Mouse (Mus musculus) limb, embryonic 12.5 days (tissue): Measurements from ENCODE around the gene Prss22. TPM values are rescaled to one million over a fixed set of nuclear protein-coding genes. Genes with fewer than 3 reads are reported as not detected.

Experiments used
- microRNA-seq: library from miRNA; unstranded; fragments of <30 nt; microRNA quantifications from one replicate; pipeline ENCODE4, GENCODE M21; 2017
- polyA plus RNA-seq: library from polyadenylated mRNA; unstranded; fragments of >200 nt; fragmentation: Nextera tagmentation; extraction: Ambion mirVana; gene quantifications from 2 replicates; pipeline ENCODE4 v1.2.1, GENCODE M21; 2016

Gene Prss22
- polyA plus RNA-seq, 1 experiment from 2014 or later, result 0.76 TPM

Small RNA genes within 50 kb of the gene (microRNA-seq; reads per million reads assigned to microRNA genes)
- not detected for gene Gm27700

Other genes with a start within 250 kb of the Prss22 start
- 136 and 140 TPM in 2 replicates for gene Flywch1, start 226.5 kb downstream of the Prss22 start, polyA plus RNA-seq
- gene Flywch2, start 212.0 kb downstream of the Prss22 start, polyA plus RNA-seq, result 71.0 and 76.7 TPM in 2 replicates
- gene Srrm2, start 207.6 kb downstream of the Prss22 start, polyA plus RNA-seq, result 639 and 703 TPM in 2 replicates
- 1,179 and 1,231 TPM in 2 replicates for gene Elob, start 169.0 kb downstream of the Prss22 start, polyA plus RNA-seq
- gene Prss33, start 162.0 kb downstream of the Prss22 start, polyA plus RNA-seq, result not detected in 2 replicates
- not detected in 2 replicates for gene Prss32, start 154.2 kb downstream of the Prss22 start, polyA plus RNA-seq
- 1.7 and 3.1 TPM in 2 replicates for gene Prss41, start 153.9 kb downstream of the Prss22 start, polyA plus RNA-seq
- gene Prss21, start 130.0 kb downstream of the Prss22 start, polyA plus RNA-seq, result not detected in 2 replicates
- not detected in 2 replicates for gene Dcpp1, start 117.2 kb downstream of the Prss22 start, polyA plus RNA-seq
- not detected in 2 replicates for gene Dcpp2, start 117.2 kb downstream of the Prss22 start, polyA plus RNA-seq
- not detected in 2 replicates for gene Dcpp3, start 80.6 kb downstream of the Prss22 start, polyA plus RNA-seq
- gene Sbp, start 56.4 kb downstream of the Prss22 start, polyA plus RNA-seq, result not detected in 2 replicates
- not detected in 2 replicates for gene Sbpl, start 42.8 kb downstream of the Prss22 start, polyA plus RNA-seq
- not detected in 2 replicates for gene Prss30, start 17.5 kb downstream of the Prss22 start, polyA plus RNA-seq
- 0.17 TPM in 1 of 2 replicates, not detected in the other for gene Prss27, start 40.0 kb upstream of the Prss22 start, polyA plus RNA-seq
- 91.6 and 94.7 TPM in 2 replicates for gene Kctd5, start 75.4 kb upstream of the Prss22 start, polyA plus RNA-seq
- gene Pdpk1, start 152.8 kb upstream of the Prss22 start, polyA plus RNA-seq, result 38.5 and 39.1 TPM in 2 replicates
- gene Amdhd2, start 165.7 kb upstream of the Prss22 start, polyA plus RNA-seq, result 38.5 and 40.2 TPM in 2 replicates
- gene Atp6v0c, start 171.6 kb upstream of the Prss22 start, polyA plus RNA-seq, result 392 and 404 TPM in 2 replicates
- gene Tbc1d24, start 207.5 kb upstream of the Prss22 start, polyA plus RNA-seq, result 6.7 and 9.9 TPM in 2 replicates
- gene Ntn3, start 211.4 kb upstream of the Prss22 start, polyA plus RNA-seq, result 19.5 and 19.8 TPM in 2 replicates
- gene Tedc2, start 222.8 kb upstream of the Prss22 start, polyA plus RNA-seq, result 18.3 and 20.2 TPM in 2 replicates